Mouse (Mus musculus) ovary, adult 18-20 months (tissue): ENCODE measurements around the gene Dennd1b.

Experiments
- DNase-seq: peaks from one replicate; pipeline ENCODE4 v3.0.0; 2022; ENCODE audit warnings: low spot score, mixed read lengths

Gene Dennd1b

DNA sequence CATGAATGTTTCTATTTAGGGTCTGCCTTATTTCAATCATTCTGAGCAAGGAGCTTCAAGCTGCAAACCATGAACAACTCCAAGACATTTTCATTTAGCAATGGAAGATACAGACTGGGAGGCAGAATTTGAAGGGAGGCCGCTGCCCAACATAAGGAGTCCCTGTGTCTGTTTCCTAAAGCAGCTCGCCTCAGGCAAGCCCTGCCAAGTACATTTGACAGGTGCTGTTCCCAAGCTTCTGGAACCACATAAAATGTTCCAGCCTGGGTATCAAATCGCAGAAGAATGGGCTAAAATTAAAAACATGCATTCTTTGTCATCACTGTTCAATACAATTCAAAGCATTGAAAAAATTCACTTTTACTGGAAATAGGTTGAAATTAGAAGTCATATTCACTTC, 229.4 kb downstream of the Dennd1b start:
- DNase-seq = no peak

DNA sequence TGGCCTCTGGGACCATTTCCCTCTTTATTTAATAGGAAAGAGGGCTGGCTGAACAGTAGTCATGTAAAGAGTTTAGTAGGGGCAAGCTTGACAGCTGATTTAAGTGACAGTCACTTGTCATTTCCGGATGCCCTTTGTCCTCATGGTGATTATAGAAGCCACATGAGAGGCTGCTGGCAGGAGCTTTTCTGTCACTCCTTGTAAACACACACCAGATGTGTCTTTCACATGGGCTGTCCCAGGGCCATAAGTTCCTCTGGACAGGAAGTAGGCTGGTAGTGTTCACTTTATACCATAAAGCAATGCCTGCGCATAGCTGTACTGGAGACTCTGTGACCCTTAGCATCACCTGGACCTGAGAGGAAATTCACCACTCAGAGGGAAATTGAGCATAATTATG, 230.8 kb downstream of the Dennd1b start:
- no peak for DNase-seq

GRCm38 (mm10) chr1:139194428-139195028, 231.3 kb downstream of the Dennd1b start:
- no peak for DNase-seq

DNA sequence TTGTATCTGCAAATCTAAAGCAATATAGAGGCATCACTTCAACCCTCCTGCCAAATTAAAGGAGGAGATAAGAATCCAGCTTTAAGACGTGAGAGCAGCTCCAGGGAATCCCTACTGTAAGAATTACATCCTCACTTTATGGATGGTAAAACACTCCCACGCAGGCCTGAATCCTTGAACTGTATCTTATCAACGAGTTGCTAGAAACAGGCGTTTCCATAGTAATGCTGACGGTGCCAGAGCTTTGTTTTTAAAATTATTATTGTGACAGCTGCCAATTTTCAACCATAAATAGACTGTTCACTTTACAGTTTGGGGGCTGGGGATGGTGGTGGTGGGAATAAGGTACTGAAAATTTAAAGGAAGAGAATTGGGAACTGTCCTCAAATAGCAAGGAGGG, 239.8 kb downstream of the Dennd1b start:
- DNase-seq = peak; percentile 63

- no peak for DNase-seq
Observed at GRCm38 (mm10) chr1:139206259-139206658, 243.0 kb downstream of the Dennd1b start.

DNA sequence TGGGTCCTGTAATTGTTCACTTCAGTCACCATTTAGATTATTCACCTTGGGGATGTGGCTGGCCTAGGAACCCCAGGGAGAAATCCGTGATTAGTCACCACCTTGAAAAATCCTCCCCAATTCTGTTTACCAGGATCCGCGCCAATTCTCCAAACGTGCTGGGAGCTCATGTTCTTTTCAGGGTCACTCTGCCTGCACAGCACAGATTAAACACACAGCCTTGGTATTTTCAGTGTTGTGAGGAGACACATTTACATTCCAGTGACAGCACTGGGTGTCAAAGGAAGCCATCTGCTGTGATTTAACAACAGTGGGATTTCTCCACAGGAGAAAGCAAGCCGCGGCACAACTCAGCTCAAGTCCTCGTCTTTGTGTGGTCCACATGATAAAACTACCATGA, 246.6 kb downstream of the Dennd1b start:
- DNase-seq = peak; percentile 85

DNA sequence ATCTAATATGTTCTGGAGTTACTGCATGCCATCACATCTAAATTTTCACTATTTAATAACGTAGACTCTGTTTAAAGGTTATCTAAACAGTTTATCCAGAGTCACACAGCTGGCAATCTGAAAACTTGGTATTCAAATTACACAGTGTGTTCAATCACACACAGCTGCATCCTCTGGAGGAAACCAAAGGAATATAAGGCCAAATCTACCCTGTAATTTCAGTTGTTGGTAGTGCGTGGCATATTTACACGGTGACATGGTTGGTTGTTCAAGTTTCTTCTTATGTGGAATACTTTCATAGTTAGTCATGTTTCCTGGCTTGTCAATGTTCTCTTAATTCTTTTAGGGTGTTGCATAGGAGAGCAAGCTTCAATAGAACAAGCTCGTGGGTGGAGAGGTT, 247.3 kb downstream of the Dennd1b start:
- DNase-seq = no peak

DNA sequence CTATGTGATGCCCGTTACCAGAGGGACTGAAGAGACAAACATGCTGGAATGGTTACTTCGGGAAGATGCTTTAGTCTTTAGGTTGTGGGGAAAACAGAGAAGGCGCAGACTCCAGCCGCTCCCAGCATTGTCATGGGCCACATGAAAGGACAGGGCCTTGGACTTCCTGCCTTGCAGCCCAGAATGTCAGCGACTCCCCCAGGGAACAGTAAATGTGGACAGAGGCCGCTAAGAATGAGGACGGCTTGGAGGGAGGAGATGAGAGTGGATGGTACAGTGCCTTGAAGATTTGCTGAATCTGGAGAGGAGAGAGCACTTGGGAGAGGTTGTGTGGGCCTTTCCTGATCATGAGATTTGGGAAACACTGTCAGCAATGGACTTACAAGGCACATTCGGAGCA, 252.1 kb downstream of the Dennd1b start:
- DNase-seq = no peak

- no peak for DNase-seq
Observed at GRCm38 (mm10) chr1:139223804-139224203, 260.6 kb downstream of the Dennd1b start.

GRCm38 (mm10) chr1:139224309-139224949, 261.2 kb downstream of the Dennd1b start:
- no peak for DNase-seq
